Mouse (Mus musculus) adrenal gland, postnatal 14 days (tissue): ENCODE data around the gene Wdtc1. TPM values are rescaled to one million over a fixed set of nuclear protein-coding genes. Genes with fewer than 3 reads are reported as not detected.

Experiments used
- DNase-seq: peaks from one replicate; pipeline ENCODE4 v3.0.0; 2021; ENCODE audit warnings: mixed read lengths
- long read RNA-seq, 2 experiments: library from polyadenylated mRNA; stranded (forward); transcript quantifications; one replicate each; pipeline ENCODE4 v2.0.0; 2021
- total RNA-seq: library from RNA; stranded (reverse); gene quantifications from 2 replicates; pipeline ENCODE4 v1.2.3, GENCODE M21; 2021

Wdtc1 gene
- total RNA-seq, result 53.3 and 55.1 TPM in 2 replicates
- long read RNA-seq, experiment 1, full-length matches to known transcripts, result 9 of 51 reads
- long read RNA-seq, experiment 1, partial matches to known transcripts, result 16 of 51 reads
- long read RNA-seq, experiment 1, other reads (novel, unspliced or antisense), result 26 of 51 reads
- long read RNA-seq, experiment 2, full-length matches to known transcripts, result 11 of 32 reads
- long read RNA-seq, experiment 2, partial matches to known transcripts, result 5 of 32 reads
- long read RNA-seq, experiment 2, other reads (novel, unspliced or antisense), result 16 of 32 reads

- no peak for DNase-seq
Observed at GRCm38 (mm10) chr4:133353367-133354365, at the start of gene Wdtc1. TSS of gene Wdtc1 (minus strand) at chr4:133353481.

GRCm38 (mm10) chr4:133402011-133402410, 48.7 kb upstream of the Wdtc1 start:
- DNase-seq, result no peak

GRCm38 (mm10) chr4:133400098-133400497, 46.8 kb upstream of the Wdtc1 start:
- peak; percentile 53 for DNase-seq

- DNase-seq, result no peak
Observed at GRCm38 (mm10) chr4:133399509-133399908, 46.2 kb upstream of the Wdtc1 start.

GRCm38 (mm10) chr4:133398619-133399018, 45.3 kb upstream of the Wdtc1 start:
- DNase-seq, result no peak

- DNase-seq, result no peak
Observed at GRCm38 (mm10) chr4:133397961-133398360, 44.7 kb upstream of the Wdtc1 start.

- DNase-seq, result no peak
Observed at GRCm38 (mm10) chr4:133397299-133397698, 44.0 kb upstream of the Wdtc1 start.

GRCm38 (mm10) chr4:133396079-133396478, 42.8 kb upstream of the Wdtc1 start:
- no peak for DNase-seq

- DNase-seq, result no peak
Observed at GRCm38 (mm10) chr4:133394981-133395573, 41.8 kb upstream of the Wdtc1 start.

GRCm38 (mm10) chr4:133391185-133392040, 38.1 kb upstream of the Wdtc1 start:
- no peak for DNase-seq

- no peak for DNase-seq
Observed at GRCm38 (mm10) chr4:133390585-133390984, 37.3 kb upstream of the Wdtc1 start.

- no peak for DNase-seq
Observed at GRCm38 (mm10) chr4:133390042-133390441, 36.8 kb upstream of the Wdtc1 start.

- DNase-seq, result peak; percentile 89
Observed at GRCm38 (mm10) chr4:133388781-133389552, 35.7 kb upstream of the Wdtc1 start.

- DNase-seq, result no peak
Observed at GRCm38 (mm10) chr4:133387053-133387452, 33.8 kb upstream of the Wdtc1 start.

- no peak for DNase-seq
Observed at GRCm38 (mm10) chr4:133386061-133386797, 32.9 kb upstream of the Wdtc1 start.

GRCm38 (mm10) chr4:133381141-133381540, 27.9 kb upstream of the Wdtc1 start:
- DNase-seq, result no peak

- DNase-seq, result no peak
Observed at GRCm38 (mm10) chr4:133380532-133380931, 27.3 kb upstream of the Wdtc1 start.

GRCm38 (mm10) chr4:133379861-133380260, 26.6 kb upstream of the Wdtc1 start:
- DNase-seq, result no peak

- no peak for DNase-seq
Observed at GRCm38 (mm10) chr4:133379046-133379347, 25.7 kb upstream of the Wdtc1 start.
